Mouse (Mus musculus): ENCODE measurements at regions not wholly inside any gene's neighbourhood (a gene's known extent, or its start where the extent isn't known, plus 50 kb on each side); places are given as distances from the start of the nearest gene placed in this dataset.
"Not testable (repeated sequence)": the region's sequence is repeated elsewhere in the genome, so short reads cannot be mapped to it uniquely, and the experiment has no call there.

DNA sequence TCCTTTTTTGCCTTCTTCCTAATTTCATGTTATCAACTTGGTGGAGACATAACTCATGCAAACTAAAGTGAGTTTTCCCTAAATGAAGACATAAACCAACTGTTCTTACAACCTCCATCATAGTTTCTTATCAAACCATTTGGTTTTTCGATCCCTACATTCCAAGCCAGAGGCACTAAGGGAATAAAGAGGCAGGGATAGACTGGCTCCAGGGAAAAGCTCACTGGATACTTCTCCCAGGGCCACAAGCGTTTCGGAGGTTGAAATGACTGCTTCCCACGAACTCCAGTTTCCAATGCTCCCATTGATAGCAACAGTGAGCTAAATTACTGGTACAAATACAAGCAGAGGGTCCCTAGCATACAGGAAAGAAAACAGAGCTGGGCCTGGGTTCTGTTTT lies 178.4 kb upstream of the Otx2 start:
- DNase-seq (ENCODE audit: low read depth, low spot score), result no peak

DNA sequence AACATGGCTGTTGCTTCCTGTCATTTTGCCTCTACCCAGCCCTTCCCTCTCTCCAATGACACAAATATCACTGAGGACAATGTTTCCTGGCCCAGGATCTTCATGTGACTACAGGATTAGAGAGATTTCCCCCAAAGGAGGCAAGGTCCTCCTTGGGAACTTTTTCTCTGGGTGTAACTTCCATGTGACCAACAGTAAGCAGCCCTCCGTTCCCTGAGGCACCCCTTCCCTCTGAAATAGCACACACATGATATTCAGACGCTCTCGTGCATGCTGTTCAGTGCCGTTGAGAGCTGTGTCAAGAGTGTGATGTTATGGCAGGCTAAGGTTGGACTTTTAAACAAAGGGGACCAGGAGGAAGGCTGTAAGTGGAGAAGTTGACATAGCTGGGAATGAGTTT lies 169.2 kb upstream of the Otx2 start:
- DNase-seq (ENCODE audit: low read depth, low spot score), result no peak

DNA sequence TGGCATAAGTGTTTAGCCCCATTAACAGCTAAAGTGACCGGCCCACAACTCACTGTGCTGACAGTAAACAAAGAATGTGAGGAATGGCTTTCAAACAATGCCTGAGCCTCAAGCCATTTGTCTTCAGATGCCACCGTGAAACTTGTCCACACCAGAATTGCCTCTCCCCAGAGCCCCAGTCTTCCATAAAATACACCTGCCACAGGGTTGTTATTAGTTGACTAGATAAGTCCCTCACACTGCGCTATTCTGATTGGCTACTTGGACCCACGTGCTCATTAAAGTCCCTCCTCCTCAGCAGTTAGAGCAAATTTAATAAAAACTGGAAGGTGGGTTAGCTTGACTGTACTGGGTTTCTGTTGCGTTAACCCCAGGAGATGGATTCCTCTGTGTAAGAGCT lies 167.7 kb upstream of the Otx2 start:
- no peak for DNase-seq (ENCODE audit: low read depth, low spot score)

DNA sequence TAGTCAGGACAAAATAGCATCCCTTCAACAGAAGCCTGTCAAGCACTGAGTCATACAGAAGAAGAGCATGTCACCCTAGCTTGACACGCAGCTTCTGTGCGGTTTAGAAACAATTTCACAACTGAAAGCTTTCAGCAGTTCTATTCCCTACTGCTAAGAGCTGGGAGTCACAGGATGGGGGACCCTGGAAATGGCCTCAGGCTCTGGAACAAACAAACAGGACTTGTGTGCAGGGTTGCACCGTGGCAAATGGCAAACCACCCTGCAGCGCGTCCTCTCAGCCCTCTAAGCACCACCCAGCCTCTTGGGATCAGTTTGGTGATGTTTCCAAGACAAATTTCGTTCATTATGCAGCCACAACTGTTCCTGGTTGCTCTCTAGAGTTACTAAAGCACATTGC lies 163.6 kb upstream of the Otx2 start:
- DNase-seq (ENCODE audit: low read depth, low spot score), result no peak

DNA sequence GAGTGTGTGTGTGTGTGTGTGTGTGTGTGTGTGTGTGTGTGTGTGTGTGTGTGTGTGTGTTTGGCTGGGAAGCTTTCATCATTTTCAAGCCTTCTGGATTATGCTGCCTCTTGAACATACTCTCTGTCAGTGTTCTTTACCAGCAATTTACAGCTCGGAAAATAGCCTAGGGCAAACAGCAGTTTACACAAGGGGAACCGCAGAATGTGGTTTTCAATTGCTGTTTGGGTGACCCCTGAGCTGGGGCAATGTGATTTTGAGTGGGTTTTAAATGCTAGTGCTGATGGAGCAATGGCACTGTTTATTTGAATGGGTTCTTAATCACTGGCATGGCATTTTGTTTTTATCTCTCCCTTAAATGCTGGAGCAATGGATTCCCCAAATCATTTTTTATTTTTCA lies 162.5 kb upstream of the Otx2 start:
- DNase-seq (ENCODE audit: low read depth, low spot score), result peak; percentile 3

DNA sequence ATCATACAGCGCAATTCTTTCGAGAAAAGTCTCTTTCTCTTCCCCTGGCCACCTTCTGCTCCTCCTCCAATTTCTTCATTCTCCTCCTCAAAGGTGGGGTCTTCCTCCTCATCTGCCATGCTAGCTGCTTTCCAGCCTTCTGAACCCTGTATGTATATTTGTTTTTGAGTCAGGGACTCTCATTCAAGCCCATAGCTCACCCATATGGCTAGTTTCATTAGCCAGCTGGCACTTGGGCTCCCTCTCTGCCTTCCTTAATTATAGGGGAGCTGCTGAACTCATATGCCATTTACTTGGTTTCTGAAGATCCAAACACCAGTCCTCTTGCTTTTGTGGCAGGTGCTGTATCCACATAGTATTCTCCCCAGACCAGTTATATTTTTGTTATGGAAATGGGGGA lies 160.8 kb upstream of the Otx2 start:
- DNase-seq (ENCODE audit: low read depth, low spot score), result no peak

DNA sequence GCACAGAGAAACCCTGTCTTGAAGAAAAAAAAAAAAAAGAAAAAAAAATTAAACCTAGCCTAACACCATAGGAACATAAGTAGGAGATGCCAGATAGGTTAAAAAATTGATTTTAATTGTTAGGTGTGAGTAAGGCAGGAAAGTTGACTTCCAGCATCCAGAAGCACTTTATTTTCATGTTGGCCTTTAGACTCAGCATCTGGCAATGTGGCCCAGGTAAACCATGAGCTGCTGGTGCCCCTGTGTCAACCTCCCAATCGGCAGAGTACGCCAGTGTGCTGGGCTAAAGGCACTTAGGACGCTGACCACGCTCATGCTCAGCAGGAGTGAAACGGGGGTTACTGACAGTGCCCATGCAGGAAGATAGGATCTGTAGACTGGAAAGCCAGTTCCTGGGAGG lies 152.8 kb upstream of the Otx2 start:
- DNase-seq (ENCODE audit: low read depth, low spot score), result no peak

DNA sequence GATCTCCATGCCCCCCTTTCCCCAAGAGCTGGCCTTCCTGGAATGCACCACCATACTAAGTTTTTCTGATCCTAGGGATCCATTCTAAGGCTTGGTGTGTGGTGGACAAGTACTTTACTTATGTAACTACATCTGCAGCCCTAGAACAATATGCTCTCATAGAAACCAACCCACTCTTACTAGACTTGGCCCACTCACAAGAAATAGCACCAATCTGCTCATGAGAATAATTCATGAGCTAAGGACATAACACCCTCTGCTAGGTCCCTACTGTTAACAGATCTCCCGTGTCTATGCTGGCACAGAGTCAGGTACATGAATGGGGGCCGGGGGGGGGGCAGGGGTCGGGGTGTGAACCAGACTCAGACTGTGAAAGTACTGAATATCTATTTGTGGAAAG lies 150.8 kb upstream of the Otx2 start:
- no peak for DNase-seq (ENCODE audit: low read depth, low spot score)

DNA sequence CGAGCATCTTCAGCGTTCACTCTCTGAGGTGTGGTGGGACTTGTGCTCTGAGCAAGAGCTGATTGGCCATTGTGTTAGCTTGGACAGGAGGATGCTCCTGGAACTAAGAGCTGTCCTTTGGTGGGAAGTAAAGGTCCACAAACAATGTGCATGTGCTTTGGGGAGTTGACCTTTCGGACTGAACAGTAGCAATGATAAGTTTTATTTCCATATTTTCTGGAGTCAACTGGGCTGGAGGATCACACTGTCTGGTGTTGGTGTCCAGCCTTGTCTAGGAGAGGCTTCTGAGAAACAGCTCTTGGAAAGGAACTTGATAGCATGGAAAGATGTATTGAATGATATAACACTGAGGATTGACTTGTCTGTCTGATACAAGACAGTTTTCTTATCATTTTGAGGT lies 142.3 kb upstream of the Otx2 start:
- no peak for DNase-seq (ENCODE audit: low read depth, low spot score)

DNA sequence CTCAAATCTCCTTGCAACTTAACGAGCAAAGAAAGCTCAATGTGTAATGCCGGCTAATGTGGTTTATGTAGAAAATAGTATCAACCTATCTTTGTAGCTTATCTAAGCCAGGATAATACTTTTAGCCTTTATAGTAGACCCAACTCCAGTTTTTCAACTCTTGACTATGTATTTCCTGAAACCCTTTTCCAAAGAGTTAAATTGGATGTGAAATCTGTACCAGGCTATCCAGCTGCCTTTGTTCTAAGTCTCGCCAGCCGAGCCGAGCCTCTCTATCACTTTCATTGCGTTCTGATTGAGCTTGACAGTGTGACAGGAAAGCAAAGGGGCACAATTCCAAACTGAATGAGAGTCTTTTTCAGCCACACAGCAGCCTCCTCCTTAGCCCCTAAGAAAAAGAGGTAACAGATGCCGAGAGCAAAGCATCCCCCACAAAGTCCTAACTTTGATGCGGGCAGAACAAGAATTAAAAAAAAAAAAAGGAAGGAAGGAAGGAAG lies 141.7 kb upstream of the Otx2 start:
- DNase-seq (ENCODE audit: low read depth, low spot score), result no peak

DNA sequence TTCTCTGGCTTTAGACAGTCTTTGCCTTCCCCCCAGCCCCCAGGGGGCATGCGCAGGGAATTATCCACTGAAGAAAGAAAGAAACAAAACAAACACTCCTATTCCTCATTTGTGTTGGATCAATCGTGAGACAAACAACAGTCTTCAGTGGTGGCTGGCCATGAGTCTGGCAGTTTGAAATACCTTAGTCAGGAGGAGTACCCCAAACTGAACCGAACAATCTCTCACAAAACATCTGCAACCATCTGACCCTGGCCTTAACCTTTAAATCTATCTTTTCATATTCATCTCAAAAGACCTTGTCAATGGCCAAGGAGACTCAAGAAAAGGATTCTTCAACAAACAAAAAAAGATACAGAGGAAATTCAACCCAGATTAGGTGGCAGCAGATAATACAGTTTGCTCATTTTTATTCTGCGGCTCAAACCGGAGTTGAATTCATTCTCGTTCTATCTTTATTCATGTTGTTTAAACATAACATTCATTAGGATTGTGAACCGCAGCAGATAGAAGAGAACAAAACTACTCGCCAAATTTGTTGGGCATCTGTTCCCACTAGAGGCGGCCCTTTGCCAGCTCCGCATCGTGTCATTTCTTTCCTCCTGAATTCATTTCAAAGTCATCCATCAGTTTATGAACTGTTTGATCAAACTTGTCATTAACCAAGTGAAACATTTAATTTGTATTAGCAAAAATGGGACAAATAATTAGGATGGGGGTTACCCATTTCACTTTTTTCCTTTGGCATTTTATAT lies 139.3 kb upstream of the Otx2 start:
- no peak for DNase-seq (ENCODE audit: low read depth, low spot score)

DNA sequence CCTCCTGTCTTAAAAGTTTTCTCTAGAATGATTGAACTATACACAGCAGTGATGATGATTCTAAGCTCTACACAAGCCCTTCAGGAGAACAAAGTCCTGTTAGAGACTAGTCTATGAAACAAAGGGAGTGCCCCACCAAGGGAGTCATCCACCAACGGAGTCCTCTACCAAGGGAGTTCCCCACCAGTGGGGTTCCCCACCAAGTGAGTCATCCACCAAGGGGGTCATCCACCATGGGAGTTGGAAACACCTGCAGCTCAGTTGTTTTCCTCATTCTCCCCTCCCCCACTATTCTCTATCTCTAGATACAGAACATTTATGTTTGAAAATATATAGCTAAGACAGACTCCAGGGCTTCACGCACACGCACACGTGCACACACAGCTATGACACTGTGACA lies 130.5 kb upstream of the Otx2 start:
- no peak for DNase-seq (ENCODE audit: low read depth, low spot score)

DNA sequence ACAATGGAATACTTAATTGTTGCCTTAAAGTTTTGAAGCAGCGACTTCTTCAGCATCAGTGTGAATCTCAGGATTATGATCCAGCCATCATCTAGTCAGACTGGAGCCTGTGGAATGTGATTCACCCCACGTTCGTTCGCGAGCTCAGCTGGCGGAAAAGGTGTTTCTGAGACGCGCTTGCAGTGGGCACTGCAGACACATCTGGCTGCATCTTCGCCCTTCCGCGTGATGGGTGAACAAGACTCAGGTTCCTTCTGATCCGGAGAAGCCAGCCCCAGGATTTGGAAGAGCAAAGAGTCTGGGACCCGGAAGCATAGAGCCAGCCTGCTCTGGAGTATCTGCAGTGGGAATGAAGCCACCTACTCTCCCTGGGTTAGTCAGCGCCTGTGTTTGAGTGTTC lies 127.7 kb upstream of the Otx2 start:
- DNase-seq (ENCODE audit: low read depth, low spot score), result no peak

DNA sequence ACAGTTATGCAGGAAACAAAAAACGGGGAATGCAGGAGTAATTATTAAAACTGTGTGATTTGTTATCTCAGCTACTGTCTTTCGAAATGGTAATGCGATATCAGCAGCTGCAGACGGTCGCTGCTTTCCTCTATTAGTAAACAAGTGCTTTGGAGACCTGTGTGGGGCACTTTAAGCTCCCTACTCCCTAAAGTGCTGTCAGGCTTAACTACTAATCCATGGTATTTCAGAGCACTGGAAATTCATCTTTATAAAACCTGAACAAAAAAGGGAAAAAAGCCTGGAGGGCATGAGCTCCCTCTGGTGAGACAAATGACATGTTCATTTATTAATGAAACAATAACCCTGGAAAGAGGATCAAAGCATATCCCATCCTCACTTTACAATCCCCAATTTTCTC lies 127.2 kb upstream of the Otx2 start:
- no peak for DNase-seq (ENCODE audit: low read depth, low spot score)

DNA sequence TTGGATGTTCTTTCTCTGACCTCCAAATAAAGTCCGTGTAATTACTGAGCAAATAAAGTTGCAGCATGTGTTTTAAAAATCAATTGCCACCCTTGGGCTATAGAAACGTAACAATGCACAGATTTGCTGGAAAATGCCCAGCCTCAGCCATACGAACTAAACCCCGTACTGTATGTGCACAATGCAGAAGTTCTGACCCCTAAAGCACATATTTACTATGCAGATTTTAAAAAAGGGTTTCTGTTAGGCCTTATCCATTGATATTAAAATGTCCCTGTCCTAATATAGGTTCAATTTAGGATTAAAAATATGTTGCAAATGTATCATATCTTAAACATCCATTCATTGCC lies 126.5 kb upstream of the Otx2 start:
- DNase-seq (ENCODE audit: low read depth, low spot score), result no peak

DNA sequence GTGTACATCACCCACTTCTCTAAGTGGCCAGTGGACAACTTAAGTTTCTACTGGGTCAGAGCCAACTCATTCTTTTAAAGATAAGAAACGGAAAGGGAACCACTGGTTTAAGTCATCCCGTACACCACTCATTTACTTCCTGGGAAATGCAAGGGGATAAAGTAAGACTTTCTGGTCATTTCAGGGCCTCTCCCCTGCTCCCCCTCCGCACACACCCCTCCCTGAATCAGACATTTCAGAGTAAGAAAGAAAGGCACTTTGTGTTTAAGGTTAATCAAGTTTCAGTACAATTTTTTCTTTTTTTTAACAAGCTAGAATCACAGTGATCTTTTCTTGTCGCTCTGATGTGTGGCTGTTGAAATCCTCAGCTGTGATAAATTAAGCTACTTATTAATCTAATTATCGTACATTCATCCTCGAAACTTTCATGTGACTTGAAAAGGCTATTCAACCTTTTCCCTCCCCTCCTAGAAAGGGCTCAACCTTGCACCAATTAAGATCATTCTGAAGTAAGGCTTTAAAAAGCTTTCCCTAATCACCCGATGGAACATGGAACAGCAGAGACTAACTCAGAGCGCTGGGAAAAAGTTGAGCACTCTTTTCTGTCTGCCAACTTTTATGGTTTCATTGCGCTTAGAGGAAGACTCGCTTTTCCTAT lies 126.0 kb upstream of the Otx2 start:
- DNase-seq (ENCODE audit: low read depth, low spot score), result no peak

DNA sequence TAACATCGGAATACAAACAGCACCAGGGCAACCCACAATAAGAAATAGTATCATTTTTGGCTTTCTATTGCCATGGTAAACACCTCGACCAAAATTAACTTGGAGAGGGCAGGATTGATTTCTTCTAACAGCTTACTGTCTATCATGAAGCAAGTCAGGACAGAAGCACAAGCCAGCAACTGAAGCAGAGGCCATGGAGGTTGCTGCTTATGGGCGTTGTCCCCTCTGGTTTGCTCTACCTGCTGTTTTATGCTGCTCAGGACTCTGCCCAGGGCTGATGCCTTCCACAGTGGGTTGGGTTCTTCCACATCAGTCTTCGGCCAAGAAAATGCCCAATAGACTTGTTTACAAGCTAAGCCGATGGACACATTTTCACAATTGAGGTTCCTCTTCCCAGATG lies 117.9 kb upstream of the Otx2 start:
- no peak for DNase-seq (ENCODE audit: low read depth, low spot score)

DNA sequence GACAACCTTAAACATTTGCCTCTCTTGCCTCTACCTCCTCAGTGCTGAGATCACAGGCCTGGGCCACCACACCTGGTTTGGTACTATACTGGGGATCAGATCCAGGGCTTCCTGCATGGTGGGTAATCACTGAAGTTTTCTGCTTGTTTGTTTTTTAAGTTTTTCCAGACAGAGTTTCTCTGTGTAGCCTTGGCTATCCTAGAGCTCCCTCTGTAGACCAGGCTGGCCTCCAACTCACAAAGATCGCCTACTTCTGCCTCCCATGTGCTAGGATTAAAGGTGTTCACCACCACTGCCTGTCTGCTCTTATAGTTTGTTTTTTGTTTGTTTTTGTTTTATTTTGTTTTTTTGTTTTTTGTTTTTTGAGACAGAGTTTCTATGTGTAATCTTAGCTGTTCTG lies 105.7 kb upstream of the Otx2 start:
- no peak for DNase-seq (ENCODE audit: low read depth, low spot score)

DNA sequence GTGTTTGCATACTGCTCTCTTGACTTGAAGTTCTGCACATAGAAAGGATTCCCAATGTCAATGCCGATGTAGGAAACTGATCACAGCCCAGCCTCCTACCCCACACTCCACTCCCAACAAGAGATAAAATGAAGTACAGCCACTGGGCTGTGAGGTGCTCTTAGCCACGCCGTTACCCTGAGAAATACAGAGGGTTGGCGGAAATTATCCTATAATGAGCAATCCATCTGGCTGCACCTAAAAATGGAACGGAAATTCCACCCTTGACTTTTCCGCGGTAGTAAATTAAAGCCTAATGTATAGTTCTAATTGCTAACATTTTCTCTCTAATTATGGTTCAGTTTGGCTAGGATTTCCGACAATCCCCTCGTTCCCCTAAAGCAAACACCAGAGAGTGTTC lies 97.2 kb upstream of the Otx2 start:
- no peak for DNase-seq (ENCODE audit: low read depth, low spot score)

DNA sequence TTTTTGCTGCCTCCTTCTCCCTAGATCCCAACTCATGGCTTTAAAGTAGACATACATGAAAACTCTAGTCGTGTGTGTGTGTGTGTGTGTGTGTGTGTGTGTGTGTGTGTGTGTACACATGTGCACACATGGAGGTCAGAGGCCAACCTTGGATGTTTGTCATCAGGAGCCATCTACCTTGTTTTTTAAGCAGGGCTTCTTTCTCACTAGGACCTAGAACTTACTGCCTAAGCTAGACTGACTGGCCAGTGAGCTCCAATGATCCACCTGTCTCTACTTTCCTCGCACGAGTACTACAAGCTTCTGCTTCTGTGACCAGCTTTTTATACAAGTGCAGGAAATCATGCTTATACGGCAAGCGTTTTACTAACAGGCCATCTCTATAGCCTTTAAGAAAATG lies 89.1 kb upstream of the Otx2 start:
- DNase-seq (ENCODE audit: low read depth, low spot score), result no peak

DNA sequence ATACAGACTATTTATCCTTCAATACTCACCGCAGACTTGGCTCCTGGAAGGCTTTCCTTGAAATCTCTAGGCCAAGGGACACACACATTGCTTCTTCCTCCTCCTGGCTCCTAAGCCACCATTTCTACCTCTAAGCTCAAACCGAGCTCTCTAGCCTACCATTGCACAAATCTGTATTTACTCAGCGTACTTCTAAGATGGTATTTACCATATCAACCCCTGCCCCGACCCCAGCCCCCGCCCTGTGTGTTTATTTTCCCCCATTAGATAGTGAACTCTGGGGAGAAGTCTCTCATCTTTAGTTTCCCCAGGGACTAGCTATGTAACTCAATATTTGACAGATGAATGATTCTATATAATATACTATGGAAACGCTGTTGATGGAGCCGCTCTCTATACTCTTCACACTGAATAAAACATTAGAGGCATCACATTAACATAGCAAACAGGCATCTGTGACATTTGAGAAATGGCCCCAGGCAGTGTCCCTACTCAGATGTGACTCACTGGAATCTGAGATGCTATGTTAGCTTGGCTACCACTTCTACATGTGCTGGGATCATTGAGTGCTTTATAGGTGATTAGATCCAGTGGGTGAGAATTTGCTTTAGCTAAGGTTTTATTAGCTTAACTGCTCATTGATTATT lies 87.5 kb upstream of the Otx2 start:
- no peak for DNase-seq (ENCODE audit: low read depth, low spot score)

DNA sequence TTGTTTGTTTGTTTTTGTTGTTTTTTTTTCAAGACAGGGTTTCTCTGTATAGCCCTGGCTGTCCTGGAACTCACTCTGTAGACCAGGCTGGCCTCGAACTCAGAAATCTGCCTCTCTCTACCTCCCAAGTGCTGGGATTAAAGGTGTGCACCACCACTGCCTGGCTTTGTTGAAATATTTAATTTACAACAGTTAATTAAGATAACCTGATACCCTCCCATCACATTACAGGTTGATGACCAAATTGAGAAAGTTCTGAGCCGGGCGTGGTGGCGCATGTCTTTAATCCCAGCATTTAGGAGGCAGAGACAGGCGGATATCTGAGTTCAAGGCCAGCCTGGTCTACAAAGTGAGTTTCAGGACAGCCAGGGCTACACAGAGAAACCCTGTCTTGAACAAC lies 81.5 kb upstream of the Otx2 start:
- not testable (repeated sequence) for DNase-seq (ENCODE audit: low read depth, low spot score)

DNA sequence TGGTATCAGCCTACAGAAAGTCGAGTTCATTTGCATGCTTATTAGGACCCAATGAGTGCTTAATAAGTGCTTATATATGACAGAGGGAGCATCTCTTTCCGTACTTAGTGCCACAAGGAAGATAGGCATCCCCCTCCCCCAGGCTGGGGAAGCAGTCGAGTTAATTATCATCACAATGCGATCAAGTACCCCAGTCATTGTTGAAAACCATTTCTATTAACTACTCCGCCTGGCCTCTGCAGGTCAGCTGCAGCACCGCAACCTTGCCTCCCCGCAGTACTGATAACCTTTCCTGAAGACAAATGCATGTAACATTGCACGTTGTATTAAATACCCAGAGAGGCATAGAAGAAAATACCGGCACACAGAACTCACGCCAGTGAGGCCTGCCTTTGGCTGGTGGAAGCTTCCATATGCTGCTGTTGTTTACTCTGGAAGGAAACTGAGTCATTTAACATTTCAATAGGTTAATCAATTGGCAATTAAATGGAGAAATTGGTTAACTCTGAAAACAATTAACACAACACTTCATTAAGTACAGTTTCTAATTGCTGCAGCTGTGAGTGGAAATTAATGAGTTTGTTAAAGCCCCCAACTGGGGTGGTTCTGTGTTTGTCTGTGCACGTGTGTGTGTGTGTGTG lies 80.6 kb upstream of the Otx2 start:
- no peak for DNase-seq (ENCODE audit: low read depth, low spot score)

All from 3T3-L1 (cell line).